Mouse (Mus musculus) lung, adult 2 months (tissue): Measurements from ENCODE around the gene Gm45618. TPM values are rescaled to one million over a fixed set of nuclear protein-coding genes. Genes with fewer than 3 reads are reported as not detected.
"Not testable (repeated sequence)": the region's sequence is repeated elsewhere in the genome, so short reads cannot be mapped to it uniquely, and the experiment has no call there.

Experiments used
- DNase-seq: peaks from one replicate; pipeline ENCODE4 v3.0.0; 2022
- H3K4me1 ChIP-seq: fragments of 200-500 bp; 2 replicates; pipeline ENCODE4 v1.6.1; 2011; ENCODE audit warnings: low read length; ENCODE audit not compliant: control insufficient read depth, insufficient read depth
- H3K4me3 ChIP-seq: fragments of 200-500 bp; replicated peaks from 2 replicates; pipeline ENCODE3; 2011; ENCODE audit warnings: low read depth, mild to moderate bottlenecking, control low read depth, low read length; ENCODE audit errors: extremely low read depth
- CTCF ChIP-seq: fragments of 200-500 bp; IDR thresholded peaks from 2 replicates; pipeline ENCODE4 v1.5.1; 2011; ENCODE audit warnings: mild to moderate bottlenecking, low read length, control low read depth; ENCODE audit not compliant: insufficient read depth
- POLR2A ChIP-seq: fragments of 200-500 bp; IDR thresholded peaks from 2 replicates; pipeline ENCODE4 v1.6.1; 2011; ENCODE audit warnings: low read depth, mild to moderate bottlenecking, control low read depth, low read length, borderline replicate concordance; ENCODE audit errors: extremely low read depth
- WGBS: fragments of 180-500 bp; shearing (Covaris S2); methylation state at CpG from one replicate; pipeline ENCODE4 v1.1.7; 2018; 5-methylcytosine and 5-hydroxymethylcytosine counted together
- polyA plus RNA-seq: library from polyadenylated mRNA; depleted of rRNA; stranded (reverse); fragments of >200 nt; gene quantifications from 2 replicates; pipeline ENCODE4 v1.2.3, GENCODE M21; 2012

The Gm45618 gene
- polyA plus RNA-seq, 1 experiment = not detected

- no peak for DNase-seq
- 7% methylated on average over 1 of the region's 1 CpGs for WGBS
These were observed 20.2 kb upstream of the Gm45618 start for GRCm38 (mm10) chr7:142140696-142141095.

GRCm38 (mm10) chr7:142135934-142136333 lies 15.4 kb upstream of the Gm45618 start, which contains the start of gene Gm39115:
Gm39115 (minus strand) TSS chr7:142136034.
- not testable (repeated sequence) for H3K4me3 ChIP-seq, H3K4me1 ChIP-seq, DNase-seq
- 25% methylated on average over 2 of the region's 2 CpGs for whole genome bisulfite sequencing

More at GRCm38 (mm10) chr7:142140696-142141095, 20.2 kb upstream of the Gm45618 start:
- H3K4me1 ChIP-seq = no peaks in the 10 kb centered on the region
- H3K4me3 ChIP-seq = no peak overlapping the region
- TF ChIP-seq POLR2A (no peak), CTCF (no peak)

GRCm38 (mm10) chr7:142134206-142134995 lies 13.9 kb upstream of the Gm45618 start:
- no peak for DNase-seq
- Histone ChIP-seq H3K4me1 (no peaks in the 10 kb centered on the region), H3K4me3 (no peak overlapping the region)
- no peak for TF ChIP-seq POLR2A
- TF ChIP-seq CTCF = no peak
- 47% methylated on average over 4 of the region's 4 CpGs for WGBS

- WGBS = 54% methylated on average over 4 of the region's 4 CpGs
- no peak overlapping the region for H3K4me3 ChIP-seq
- no peak for DNase-seq
- TF ChIP-seq CTCF = no peak
- no peak for TF ChIP-seq POLR2A
- H3K4me1 ChIP-seq = no peaks in the 10 kb centered on the region
These were observed 8.3 kb upstream of the Gm45618 start for GRCm38 (mm10) chr7:142128843-142129242.

- no peak for DNase-seq
- no peak overlapping the region for H3K4me3 ChIP-seq
- H3K4me1 ChIP-seq = no peaks in the 10 kb centered on the region
- 10% methylated on average over 5 of the region's 5 CpGs for WGBS
- TF ChIP-seq CTCF = peak; percentile 40
- no peak for TF ChIP-seq POLR2A
These were observed 897 bp downstream of the Gm45618 start for GRCm38 (mm10) chr7:142119632-142120031.

GRCm38 (mm10) chr7:142104747-142105146 lies 15.8 kb downstream of the Gm45618 start:
- Histone ChIP-seq H3K4me3 (no peak overlapping the region), H3K4me1 (no peaks in the 10 kb centered on the region)
- no peak for DNase-seq
- TF ChIP-seq POLR2A (no peak), CTCF (no peak)
- 53% methylated on average over 5 of the region's 5 CpGs for WGBS

- H3K4me1 ChIP-seq = peaks cover 5% of the 10 kb centered on the region
- no peak overlapping the region for H3K4me3 ChIP-seq
- peak; percentile 79 for DNase-seq
- WGBS = 6% methylated on average over 9 of the region's 9 CpGs
- TF ChIP-seq POLR2A (no peak), CTCF (peak; percentile 93)
These were observed 22.8 kb downstream of the Gm45618 start for GRCm38 (mm10) chr7:142097776-142098175.

- Histone ChIP-seq H3K4me1 (peaks cover 5% of the 10 kb centered on the region), H3K4me3 (no peak overlapping the region)
- TF ChIP-seq POLR2A (no peak), CTCF (no peak)
- 57% methylated on average over 4 of the region's 4 CpGs for WGBS
- no peak for DNase-seq
These were observed 23.8 kb downstream of the Gm45618 start for GRCm38 (mm10) chr7:142096701-142097100.

GRCm38 (mm10) chr7:142095183-142095931 lies 25.2 kb downstream of the Gm45618 start, which contains the start of gene Dusp8:
Dusp8 (minus strand) TSS chr7:142095843.
- peak; percentile 91 for DNase-seq
- under 1% methylated on average over 58 of the region's 63 CpGs for WGBS
- TF ChIP-seq POLR2A (no peak), CTCF (peak; percentile 39; the same call in 1 of the 2 replicates)
- H3K4me1 ChIP-seq = peaks cover 5% of the 10 kb centered on the region
- peak within 1 kb of the TSS; percentile 63 for H3K4me3 ChIP-seq

- no peak for TF ChIP-seq POLR2A
- no peak for TF ChIP-seq CTCF
- peaks cover 5% of the 10 kb centered on the region for H3K4me1 ChIP-seq
- WGBS = 3% methylated on average over 86 of the region's 89 CpGs
- H3K4me3 ChIP-seq = peak overlapping the region; percentile 63
- DNase-seq = peak; percentile 42
These were observed 26.0 kb downstream of the Gm45618 start for GRCm38 (mm10) chr7:142094301-142095143.
